Comparison of ENCODE assay signal across 13 mouse cellular contexts in genomic region chr15:96593866-96594265, GRCm38 (mm10). TPM values are rescaled to one million over a fixed set of nuclear protein-coding genes. Genes with fewer than 3 reads are reported as not detected.
DNase-seq lines count a peak whose midpoint lies in the region; ATAC-seq lines count a peak whose summit lies in the region.
"Had no signal": no experiment of that assay in that cellular context is flagged by ENCODE, and none has a peak within 500 bp of the region (broad histone marks: within the 10 kb centered on the region; RNA-seq: fewer than 3 reads in every experiment).

No protein-coding gene starts in this region.

- no peaks in the 10 kb centered on the region for H3K9me3 ChIP-seq in forebrain, embryonic 15.5 days
- no peaks in the 10 kb centered on the region for H3K9me3 ChIP-seq in forebrain, embryonic 14.5 days (replicated peaks; ENCODE audit: control insufficient read depth, low read length)
- H3K9me3 ChIP-seq in lung, embryonic 16.5 days (ENCODE audit: control insufficient read depth, low read length), result no peaks in the 10 kb centered on the region

- H3K36me3 ChIP-seq in forebrain, embryonic 15.5 days, result peaks cover 19% of the 10 kb centered on the region
- H3K36me3 ChIP-seq in forebrain, embryonic 14.5 days (ENCODE audit: control insufficient read depth, insufficient read depth, low read length), result peaks cover 42% of the 10 kb centered on the region
- no peaks in the 10 kb centered on the region; the same call in 1 of the 2 replicates for H3K36me3 ChIP-seq in lung, embryonic 16.5 days (ENCODE audit: control insufficient read depth, insufficient read depth, low read length)

- H3K4me3 ChIP-seq in forebrain, embryonic 15.5 days, result no peak overlapping the region
- no peak overlapping the region for H3K4me3 ChIP-seq in forebrain, embryonic 14.5 days (ENCODE audit: low read depth, low read length)
- no peak overlapping the region for H3K4me3 ChIP-seq in lung, embryonic 16.5 days (ENCODE audit: low read length)

- H3K4me2 ChIP-seq in forebrain, embryonic 15.5 days (replicated peaks), result no peak overlapping the region
- no peak overlapping the region for H3K4me2 ChIP-seq in forebrain, embryonic 14.5 days (ENCODE audit: low read length)
- H3K4me2 ChIP-seq in lung, embryonic 16.5 days (ENCODE audit: low read depth, low read length), result no peak overlapping the region

- H3K9ac ChIP-seq in forebrain, embryonic 15.5 days (replicated peaks), result no peak overlapping the region
- H3K9ac ChIP-seq in forebrain, embryonic 14.5 days (ENCODE audit: low read length), result no peak overlapping the region
- 0 out of 2 replicates have a peak overlapping the region, but pooled peaks have one; percentile 14 for H3K9ac ChIP-seq in lung, embryonic 16.5 days (ENCODE audit: low read length)

- no peaks in the 10 kb centered on the region for H3K27me3 ChIP-seq in forebrain, embryonic 15.5 days
- no peaks in the 10 kb centered on the region for H3K27me3 ChIP-seq in forebrain, embryonic 14.5 days (replicated peaks; ENCODE audit: control insufficient read depth, insufficient read depth, low read length)
- H3K27me3 ChIP-seq in lung, embryonic 16.5 days (ENCODE audit: control insufficient read depth, insufficient read depth, low read depth, low read length), result no peaks in the 10 kb centered on the region

- H3K4me1 ChIP-seq in forebrain, embryonic 15.5 days, result peaks cover 38% of the 10 kb centered on the region
- H3K4me1 ChIP-seq in forebrain, embryonic 14.5 days (ENCODE audit: control insufficient read depth, insufficient read depth, low read length), result peaks cover 22% of the 10 kb centered on the region
- peaks cover 15% of the 10 kb centered on the region for H3K4me1 ChIP-seq in lung, embryonic 16.5 days (replicated peaks; ENCODE audit: control insufficient read depth, insufficient read depth, low read length)

- H3K27ac ChIP-seq in forebrain, embryonic 15.5 days (replicated peaks), result peak overlapping the region; percentile 31
- no peak overlapping the region; the same call in 1 of the 2 replicates for H3K27ac ChIP-seq in forebrain, embryonic 14.5 days (ENCODE audit: low read depth, low read length)
- peak overlapping the region; percentile 64 for H3K27ac ChIP-seq in lung, embryonic 16.5 days (ENCODE audit: low read length)

- ATAC-seq in forebrain, embryonic 15.5 days (replicated peaks), result no peak
- no peak for ATAC-seq in forebrain, embryonic 14.5 days
- no peak for ATAC-seq in lung, embryonic 16.5 days (ENCODE audit: low read depth)
- peak; percentile 73 for ATAC-seq in common myeloid progenitor, adult 5-6 weeks (replicated peaks; ENCODE audit: low read depth, poor library complexity, severe bottlenecking)
- ATAC-seq in megakaryocyte progenitor cell, adult 5-6 weeks (replicated peaks; ENCODE audit: poor library complexity), result peak; percentile 78

- 73% methylated on average over 7 of the region's 7 CpGs for WGBS in forebrain, embryonic 15.5 days
- WGBS in forebrain, embryonic 14.5 days, result 75% methylated on average over 7 of the region's 7 CpGs
- 57% methylated on average over 7 of the region's 7 CpGs for WGBS in lung, embryonic 16.5 days

- DNase-seq in forebrain, embryonic 14.5 days (ENCODE audit: low spot score), result no peak
- DNase-seq in lung, postnatal 4 days, result no peak
- DNase-seq in yolk sac, embryonic 10.5 days (ENCODE audit: low spot score), result no peak
- DNase-seq in gastrocnemius, postnatal 4 days (ENCODE audit: low spot score in 2 of 2), result no peak
- DNase-seq: cerebellum, adult 9-10 months; gastrocnemius, postnatal 36 days; kidney, postnatal 4 days; lung, postnatal 14 days; right cerebral cortex, postnatal 25 days had no signal

RNA-seq across cellular contexts. Expression of gene Slc38a1, which starts 48.8 kb away (rescaled TPM):
- 145 and 147 TPM in 2 replicates for polyA plus RNA-seq in forebrain, embryonic 15.5 days (2015; fragmentation: Nextera tagmentation; extraction: Ambion mirVana)
- polyA plus RNA-seq in forebrain, embryonic 14.5 days (2014; fragmentation: Nextera tagmentation; extraction: Ambion mirVana), result 100 and 129 TPM in 2 replicates
- polyA plus RNA-seq in lung, embryonic 16.5 days (2015; fragmentation: Nextera tagmentation; extraction: Ambion mirVana), result 47.5 and 48.8 TPM in 2 replicates
- 74.6 and 85.3 TPM in 2 replicates for total RNA-seq in common myeloid progenitor, adult 5-6 weeks (2017)
- 94.0 and 107 TPM in 2 replicates for total RNA-seq in megakaryocyte progenitor cell, adult 5-6 weeks (2015)
- 53.2 and 63.8 TPM in 2 replicates for total RNA-seq in megakaryocyte progenitor cell, adult 5-6 weeks (2017)
- total RNA-seq in gastrocnemius, postnatal 4 days (2021), result 10 to 100 TPM; 19.6 to 23.8 TPM

Comparison
In these comparisons a context has a peak if more than half of its experiments do, and no peak if none do; other contexts are left out.
1. ATAC-seq: peak in common myeloid progenitor, adult 5-6 weeks (single experiment) and megakaryocyte progenitor cell, adult 5-6 weeks (single experiment); none in forebrain, embryonic 15.5 days (single experiment), forebrain, embryonic 14.5 days (single experiment) and lung, embryonic 16.5 days (single experiment).